22 mouse cellular contexts compared by ENCODE assay signal in genomic region chr9:107003187-107003586, GRCm38 (mm10).
A peak's percentile ranks its signal among the peaks of the same experiment; 100 is the strongest.
DNase-seq lines count a peak whose midpoint lies in the region; TF ChIP-seq lines count a peak whose summit lies in the region.
"Had no signal": no experiment of that assay in that cellular context is flagged by ENCODE, and none has a peak within 500 bp of the region (broad histone marks: within the 10 kb centered on the region; RNA-seq: fewer than 3 reads in every experiment).

No protein-coding gene starts in this region.

- intact Hi-C loops in left cerebral cortex, adult 2 months (cut with DNase I), result loop anchor here (2.0 to 5.0 kb wide), 2 partner anchors 259 to 288 kb away; no protein-coding TSS in a partner anchor

- DNase-seq in adrenal gland, postnatal 10 days, result peak; percentile 3
- DNase-seq in adrenal gland, adult 18-20 months (ENCODE audit: low spot score in 2 of 2), result no peak
- no peak for DNase-seq in left cerebral cortex, adult 2 months (ENCODE audit: extremely low spot score in 1 of 2, low spot score in 2 of 2)
- no peak for DNase-seq in left cerebral cortex, adult 8-10 months (ENCODE audit: low spot score in 2 of 2)
- DNase-seq in adipocyte (ENCODE audit: low spot score), result peak; percentile 12
- peak; percentile 54 for DNase-seq in telencephalon, adult 2 months (ENCODE audit: low read depth, low spot score)
- no peak for DNase-seq in heart, adult 18-20 months
- DNase-seq: adrenal gland, postnatal 14 days; B cell, adult 2 months; cerebellum, adult 18-20 months; cerebellum, adult 9-10 months; cerebellum, postnatal 14 days; gastrocnemius, adult 2 months; gastrocnemius, postnatal 14 days; heart, adult 11 months; heart, postnatal 36 days had no signal

- H3K4me3 ChIP-seq in left cerebral cortex, adult 2 months, result no peak overlapping the region
- H3K4me3 ChIP-seq: forebrain, embryonic 10.5 days; gastrocnemius, adult 2 months; heart, embryonic 12.5 days; heart, embryonic 15.5 days; hindbrain, embryonic 10.5 days; hindbrain, embryonic 13.5 days; intestine, embryonic 15.5 days had no signal

- TF ChIP-seq CTCF in left cerebral cortex, adult 2 months (IDR thresholded peaks at IDR 0.05), result no peak

- 0 out of 2 replicates have a peak overlapping the region, but pooled peaks have one; percentile 20 for H3K27ac ChIP-seq in left cerebral cortex, adult 2 months
- H3K27ac ChIP-seq: forebrain, embryonic 10.5 days; gastrocnemius, adult 2 months; heart, embryonic 15.5 days; hindbrain, embryonic 10.5 days; hindbrain, embryonic 13.5 days; intestine, embryonic 15.5 days had no signal

Comparison
In these comparisons a context has a peak if more than half of its experiments do, and no peak if none do; other contexts are left out.
1. DNase-seq: peak in adrenal gland, postnatal 10 days (single experiment), adipocyte (single experiment) and telencephalon, adult 2 months (single experiment); none in adrenal gland, adult 18-20 months (0 of 2), left cerebral cortex, adult 2 months (0 of 2), left cerebral cortex, adult 8-10 months (0 of 2) and heart, adult 18-20 months (0 of 2).